Mouse (Mus musculus) forebrain, embryonic 14.5 days (tissue): ENCODE measurements around the gene Tspan15. TPM values are rescaled to one million over a fixed set of nuclear protein-coding genes. Genes with fewer than 3 reads are reported as not detected.

Experiments used
- ATAC-seq: fragments of 200-750 bp; cut with Nextera tagmentation; 2 replicates; pipeline ENCODE4 v1.8.0; 2017; ENCODE audit warnings: mild to moderate bottlenecking, moderate library complexity
- DNase-seq: peaks from one replicate; pipeline ENCODE4 v3.0.0-alpha.2; 2015; ENCODE audit warnings: low spot score
- H3K27ac ChIP-seq: fragments of 300-500 bp; sonication (generic); 2 replicates; pipeline ENCODE4 v1.5.1; 2014; ENCODE audit warnings: low read depth, mild to moderate bottlenecking, control low read depth, low read length, moderate library complexity
- H3K27me3 ChIP-seq: fragments of 300-500 bp; sonication (generic); replicated peaks from 2 replicates; pipeline ENCODE4 v1.6.1; 2014; ENCODE audit warnings: low read length, control low read depth, mixed read lengths; ENCODE audit not compliant: control insufficient read depth, insufficient read depth
- H3K36me3 ChIP-seq: fragments of 300-500 bp; sonication (generic); 2 replicates; pipeline ENCODE4 v1.6.1; 2014; ENCODE audit warnings: low read length, control low read depth; ENCODE audit not compliant: control insufficient read depth, insufficient read depth
- H3K4me1 ChIP-seq: fragments of 300-500 bp; sonication (generic); 2 replicates; pipeline ENCODE4 v1.6.1; 2014; ENCODE audit warnings: antibody characterized with exemption, low read length, control low read depth; ENCODE audit not compliant: control insufficient read depth, insufficient read depth
- H3K4me2 ChIP-seq: fragments of 300-500 bp; sonication (generic); 2 replicates; pipeline ENCODE4 v1.6.1; 2014; ENCODE audit warnings: mild to moderate bottlenecking, control low read depth, low read length
- H3K4me3 ChIP-seq: fragments of 300-500 bp; sonication (generic); 2 replicates; pipeline ENCODE4 v1.5.1; 2014; ENCODE audit warnings: low read depth, low read length, control low read depth
- H3K9ac ChIP-seq: fragments of 300-500 bp; sonication (generic); 2 replicates; pipeline ENCODE4 v1.6.1; 2014; ENCODE audit warnings: mild to moderate bottlenecking, low read length, control low read depth, moderate library complexity
- H3K9me3 ChIP-seq: fragments of 300-500 bp; sonication (generic); replicated peaks from 2 replicates; pipeline ENCODE4 v1.6.1; 2016; ENCODE audit warnings: low read length, control low read depth, mixed read lengths; ENCODE audit not compliant: control insufficient read depth
- WGBS: fragments of 180-500 bp; shearing (Covaris S2); extraction: QIAGEN DNeasy Blood & Tissue Kit; methylation state at CpG from one replicate; pipeline ENCODE4 v1.1.7; 2014; 5-methylcytosine and 5-hydroxymethylcytosine counted together
- polyA plus RNA-seq: library from polyadenylated mRNA; unstranded; fragments of >200 nt; fragmentation: Nextera tagmentation; extraction: Ambion mirVana; gene quantifications from 2 replicates; pipeline ENCODE4 v1.2.1, GENCODE M21; 2014

Tspan15 gene
- polyA plus RNA-seq, 1 experiment from 2014 or later: 13.7 TPM

- Histone ChIP-seq H3K4me1 (no peaks in the 10 kb centered on the region), H3K9me3 (no peaks in the 10 kb centered on the region), H3K27ac (no peak overlapping the region), H3K9ac (no peak overlapping the region), H3K4me2 (no peak overlapping the region), H3K27me3 (no peaks in the 10 kb centered on the region), H3K36me3 (no peaks in the 10 kb centered on the region), H3K4me3 (no peak overlapping the region)
- ATAC-seq (no peak), DNase-seq (no peak)
- 81% methylated on average over 2 of the region's 2 CpGs for WGBS
Observed at GRCm38 (mm10) chr10:62221647-62222046, 9.4 kb downstream of the Tspan15 start.

GRCm38 (mm10) chr10:62220732-62221514 lies 10.1 kb downstream of the Tspan15 start:
- no peak for ATAC-seq
- H3K27me3 ChIP-seq: no peaks in the 10 kb centered on the region
- no peak overlapping the region for H3K4me3 ChIP-seq
- no peaks in the 10 kb centered on the region for H3K9me3 ChIP-seq
- 88% methylated on average over 8 of the region's 8 CpGs for WGBS
- H3K9ac ChIP-seq: no peak overlapping the region
- H3K27ac ChIP-seq: no peak overlapping the region
- DNase-seq: no peak
- H3K4me1 ChIP-seq: no peaks in the 10 kb centered on the region
- H3K4me2 ChIP-seq: no peak overlapping the region
- no peaks in the 10 kb centered on the region for H3K36me3 ChIP-seq

- Histone ChIP-seq H3K9me3 (no peaks in the 10 kb centered on the region), H3K27me3 (no peaks in the 10 kb centered on the region), H3K4me3 (no peak overlapping the region), H3K9ac (no peak overlapping the region), H3K27ac (no peak overlapping the region), H3K4me1 (no peaks in the 10 kb centered on the region), H3K36me3 (no peaks in the 10 kb centered on the region), H3K4me2 (no peak overlapping the region)
- ATAC-seq: no peak
- WGBS: 74% methylated on average over 7 of the region's 7 CpGs
- DNase-seq: no peak
Observed at GRCm38 (mm10) chr10:62218789-62219172, 12.3 kb downstream of the Tspan15 start.

GRCm38 (mm10) chr10:62218044-62218788 lies 12.8 kb downstream of the Tspan15 start:
- H3K4me1 ChIP-seq: no peaks in the 10 kb centered on the region
- DNase-seq (no peak), ATAC-seq (no peak)
- no peaks in the 10 kb centered on the region for H3K9me3 ChIP-seq
- H3K27me3 ChIP-seq: no peaks in the 10 kb centered on the region
- H3K27ac ChIP-seq: no peak overlapping the region
- no peak overlapping the region for H3K4me3 ChIP-seq
- 90% methylated on average over 19 of the region's 19 CpGs for WGBS
- no peak overlapping the region for H3K9ac ChIP-seq
- H3K36me3 ChIP-seq: no peaks in the 10 kb centered on the region
- no peak overlapping the region for H3K4me2 ChIP-seq

GRCm38 (mm10) chr10:62217196-62217595 lies 13.9 kb downstream of the Tspan15 start:
- DNase-seq: peak; percentile 25
- Histone ChIP-seq H3K27me3 (no peaks in the 10 kb centered on the region), H3K36me3 (no peaks in the 10 kb centered on the region), H3K9ac (no peak overlapping the region), H3K4me2 (no peak overlapping the region), H3K9me3 (no peaks in the 10 kb centered on the region), H3K4me1 (no peaks in the 10 kb centered on the region), H3K4me3 (no peak overlapping the region), H3K27ac (0 out of 2 replicates have a peak overlapping the region, but pooled peaks have one; percentile 44)
- ATAC-seq: no peak
- WGBS: 41% methylated on average over 8 of the region's 8 CpGs

GRCm38 (mm10) chr10:62216595-62216994 lies 14.5 kb downstream of the Tspan15 start:
- 62% methylated on average over 5 of the region's 5 CpGs for WGBS
- DNase-seq: no peak
- Histone ChIP-seq H3K9ac (no peak overlapping the region), H3K4me2 (no peak overlapping the region), H3K36me3 (no peaks in the 10 kb centered on the region), H3K4me1 (no peaks in the 10 kb centered on the region), H3K4me3 (no peak overlapping the region), H3K9me3 (no peaks in the 10 kb centered on the region), H3K27ac (peak overlapping the region; percentile 44; the same call in 1 of the 2 replicates), H3K27me3 (no peaks in the 10 kb centered on the region)
- ATAC-seq: no peak

GRCm38 (mm10) chr10:62215633-62216032 lies 15.4 kb downstream of the Tspan15 start:
- ATAC-seq (no peak), DNase-seq (no peak)
- H3K9me3 ChIP-seq: no peaks in the 10 kb centered on the region
- no peak overlapping the region for H3K27ac ChIP-seq
- H3K4me1 ChIP-seq: no peaks in the 10 kb centered on the region
- H3K36me3 ChIP-seq: no peaks in the 10 kb centered on the region
- no peak overlapping the region for H3K4me3 ChIP-seq
- H3K9ac ChIP-seq: no peak overlapping the region
- 95% methylated on average over 8 of the region's 8 CpGs for WGBS
- no peak overlapping the region for H3K4me2 ChIP-seq
- H3K27me3 ChIP-seq: no peaks in the 10 kb centered on the region

GRCm38 (mm10) chr10:62215169-62215616 lies 15.9 kb downstream of the Tspan15 start:
- H3K4me1 ChIP-seq: no peaks in the 10 kb centered on the region
- no peak overlapping the region for H3K9ac ChIP-seq
- no peak overlapping the region for H3K4me3 ChIP-seq
- H3K27me3 ChIP-seq: no peaks in the 10 kb centered on the region
- H3K9me3 ChIP-seq: no peaks in the 10 kb centered on the region
- ATAC-seq (no peak), DNase-seq (no peak)
- H3K27ac ChIP-seq: no peak overlapping the region
- H3K36me3 ChIP-seq: no peaks in the 10 kb centered on the region
- H3K4me2 ChIP-seq: no peak overlapping the region
- 58% methylated on average over 5 of the region's 5 CpGs for WGBS

- H3K27ac ChIP-seq: no peak overlapping the region
- H3K9ac ChIP-seq: no peak overlapping the region
- no peaks in the 10 kb centered on the region for H3K4me1 ChIP-seq
- no peaks in the 10 kb centered on the region for H3K36me3 ChIP-seq
- no peaks in the 10 kb centered on the region for H3K27me3 ChIP-seq
- H3K9me3 ChIP-seq: no peaks in the 10 kb centered on the region
- DNase-seq (no peak), ATAC-seq (no peak)
- no peak overlapping the region for H3K4me2 ChIP-seq
- WGBS: 73% methylated on average over 6 of the region's 6 CpGs
- H3K4me3 ChIP-seq: no peak overlapping the region
Observed at GRCm38 (mm10) chr10:62211310-62211709, 19.7 kb downstream of the Tspan15 start.
